ENCODE assay signal across 8 mouse cellular contexts in genomic region chr8:119910547-119911257, GRCm38 (mm10). TPM values are rescaled to one million over a fixed set of nuclear protein-coding genes. Genes with fewer than 3 reads are reported as not detected.
A peak's percentile ranks its signal among the peaks of the same experiment; 100 is the strongest.
DNase-seq lines count a peak whose midpoint lies in the region; ATAC-seq lines count a peak whose summit lies in the region.

TSS of gene Gm20388 (plus strand) at chr8:119910841.

- H3K9me3 ChIP-seq in embryonic facial prominence, embryonic 11.5 days (replicated peaks; ENCODE audit: control insufficient read depth, low read length): no peaks in the 10 kb centered on the region
- H3K9me3 ChIP-seq in midbrain, embryonic 11.5 days (ENCODE audit: control insufficient read depth, low read length): no peaks in the 10 kb centered on the region

- peak within 1 kb of the TSS; percentile 84 for H3K4me3 ChIP-seq in embryonic facial prominence, embryonic 11.5 days (ENCODE audit: low read depth, low read length)
- peak within 1 kb of the TSS; percentile 88 for H3K4me3 ChIP-seq in midbrain, embryonic 11.5 days (ENCODE audit: low read depth, low read length)

- H3K4me2 ChIP-seq in embryonic facial prominence, embryonic 11.5 days (ENCODE audit: low read depth, low read length): peak within 1 kb of the TSS; percentile 93
- H3K4me2 ChIP-seq in midbrain, embryonic 11.5 days: peak within 1 kb of the TSS; percentile 88

- under 1% methylated on average over 82 of the region's 97 CpGs for WGBS in embryonic facial prominence, embryonic 11.5 days
- WGBS in midbrain, embryonic 11.5 days: under 1% methylated on average over 89 of the region's 97 CpGs

- H3K27ac ChIP-seq in embryonic facial prominence, embryonic 11.5 days (replicated peaks; ENCODE audit: low read depth, low read length): peak within 1 kb of the TSS; percentile 85
- H3K27ac ChIP-seq in midbrain, embryonic 11.5 days (ENCODE audit: low read depth, low read length): peak within 1 kb of the TSS; percentile 85

- peaks cover 4% of the 10 kb centered on the region; the same call in 1 of the 2 replicates for H3K4me1 ChIP-seq in embryonic facial prominence, embryonic 11.5 days (ENCODE audit: control insufficient read depth, insufficient read depth, low read length)
- H3K4me1 ChIP-seq in midbrain, embryonic 11.5 days (ENCODE audit: control insufficient read depth, insufficient read depth, low read length): peaks cover 34% of the 10 kb centered on the region

- peak; percentile 89 for ATAC-seq in embryonic facial prominence, embryonic 11.5 days (replicated peaks; ENCODE audit: insufficient number of reproducible peaks, low FRiP score, low TSS enrichment, low read depth)
- peak; percentile 82 for ATAC-seq in granulocyte monocyte progenitor cell, adult 5-6 weeks (replicated peaks; ENCODE audit: poor library complexity, severe bottlenecking)
- ATAC-seq in midbrain, embryonic 11.5 days (ENCODE audit: low FRiP score): peak; percentile 96

- intact Hi-C loops in left cerebral cortex, postnatal 4 days (cut with DNase I): no loop called here

- H3K36me3 ChIP-seq in embryonic facial prominence, embryonic 11.5 days (replicated peaks; ENCODE audit: control insufficient read depth, insufficient read depth, low read depth, low read length): no peaks in the 10 kb centered on the region
- no peaks in the 10 kb centered on the region for H3K36me3 ChIP-seq in midbrain, embryonic 11.5 days (ENCODE audit: control insufficient read depth, insufficient read depth, low read length)

- H3K27me3 ChIP-seq in embryonic facial prominence, embryonic 11.5 days (ENCODE audit: control insufficient read depth, insufficient read depth, low read length): no peaks in the 10 kb centered on the region
- H3K27me3 ChIP-seq in midbrain, embryonic 11.5 days (ENCODE audit: control insufficient read depth, insufficient read depth, low read length): no peaks in the 10 kb centered on the region

- peak within 1 kb of the TSS; percentile 94 for H3K9ac ChIP-seq in embryonic facial prominence, embryonic 11.5 days (replicated peaks; ENCODE audit: low read length)
- H3K9ac ChIP-seq in midbrain, embryonic 11.5 days (ENCODE audit: low read length): peak within 1 kb of the TSS; percentile 96

- peak; percentile 91 for DNase-seq in adrenal gland, postnatal 25 days
- DNase-seq in embryonic facial prominence, embryonic 11.5 days (ENCODE audit: low spot score): peak; percentile 92
- peak; percentile 91 for DNase-seq in kidney, adult 11 months
- peak; percentile 91 for DNase-seq in left cerebral cortex, postnatal 4 days
- DNase-seq in midbrain, embryonic 11.5 days (ENCODE audit: low spot score, missing footprints): peak; percentile 100
- peak; percentile 88 for DNase-seq in right cerebral cortex, postnatal 4 days
- DNase-seq in yolk sac, embryonic 10.5 days (ENCODE audit: low spot score): peak; percentile 90

RNA-seq across cellular contexts. Expression of gene Gm20388, which starts in this region (rescaled TPM):
- total RNA-seq in adrenal gland, postnatal 25 days (2021): 3.6 and 27.1 TPM in 2 replicates
- polyA plus RNA-seq in embryonic facial prominence, embryonic 11.5 days (2014; fragmentation: Nextera tagmentation; extraction: Ambion mirVana): 3.1 TPM in 1 of 2 replicates, not detected in the other
- 7.1 and 23.8 TPM in 2 replicates for total RNA-seq in granulocyte monocyte progenitor cell, adult 5-6 weeks (2014; fragmentation: Nextera tagmentation)
- 18.5 and 25.8 TPM in 2 replicates for total RNA-seq in granulocyte monocyte progenitor cell, adult 5-6 weeks (2017)
- total RNA-seq in left cerebral cortex, postnatal 4 days (2021): 10 to 100 TPM in 1 of 2 experiments, 1 to 10 TPM in 1; 6.5 to 12.8 TPM
- polyA plus RNA-seq in midbrain, embryonic 11.5 days (2014; fragmentation: Nextera tagmentation; extraction: Ambion mirVana): 3.0 TPM in 1 of 2 replicates, not detected in the other

Comparison
In these comparisons a context has a peak if more than half of its experiments do, and no peak if none do; other contexts are left out.
1. Peak in every context shown above with its lines: DNase-seq, ATAC-seq, H3K4me3 ChIP-seq and H3K27ac ChIP-seq.